In genomic region chr13:7348431-7348830, GRCm38 (mm10) we compare ENCODE assay signal across 32 mouse cellular contexts.
"Had no signal": no experiment of that assay in that cellular context is flagged by ENCODE, and none has a peak within 500 bp of the region (broad histone marks: within the 10 kb centered on the region; RNA-seq: fewer than 3 reads in every experiment).

No protein-coding gene starts in this region.

- H3K4me1 ChIP-seq: limb, embryonic 10.5 days; limb, embryonic 12.5 days; limb, embryonic 13.5 days; limb, embryonic 15.5 days; liver, embryonic 13.5 days; liver, embryonic 15.5 days; lung, embryonic 15.5 days; megakaryocyte, embryonic 14.5 days; midbrain, embryonic 10.5 days; midbrain, embryonic 12.5 days; midbrain, embryonic 13.5 days; midbrain, embryonic 15.5 days; neural tube, embryonic 12.5 days had no signal

- H3K36me3 ChIP-seq: limb, embryonic 10.5 days; limb, embryonic 12.5 days; limb, embryonic 13.5 days; limb, embryonic 15.5 days; liver, embryonic 13.5 days; liver, embryonic 15.5 days; lung, embryonic 15.5 days; midbrain, embryonic 10.5 days; midbrain, embryonic 12.5 days; midbrain, embryonic 13.5 days; midbrain, embryonic 15.5 days; neural tube, embryonic 12.5 days had no signal

- ATAC-seq: liver, postnatal 0 days; lung, postnatal 0 days; midbrain, embryonic 13.5 days; midbrain, embryonic 15.5 days; midbrain, embryonic 16.5 days had no signal

- DNase-seq: left cerebral cortex, postnatal 4 days; liver; liver, embryonic 13.5 days; liver, postnatal 0 days; lung, adult 18-20 months; lung, adult 2 months; lung, embryonic 14.5 days; lung, postnatal 10 days; lung, postnatal 14 days; lung, postnatal 36 days; lung, postnatal 4 days; midbrain, embryonic 14.5 days had no signal

- H3K27me3 ChIP-seq: limb, embryonic 12.5 days; limb, embryonic 13.5 days; limb, embryonic 15.5 days; liver, embryonic 13.5 days; liver, embryonic 15.5 days; lung, embryonic 15.5 days; megakaryocyte, embryonic 14.5 days; midbrain, embryonic 12.5 days; midbrain, embryonic 13.5 days; midbrain, embryonic 15.5 days; neural tube, embryonic 12.5 days had no signal

- H3K27ac ChIP-seq: left cerebral cortex, adult 2 months; limb, embryonic 10.5 days; limb, embryonic 12.5 days; limb, embryonic 13.5 days; limb, embryonic 15.5 days; liver, embryonic 13.5 days; liver, embryonic 14.5 days; liver, embryonic 15.5 days; lung, embryonic 15.5 days; macrophage; midbrain, embryonic 10.5 days; midbrain, embryonic 12.5 days; midbrain, embryonic 13.5 days; midbrain, embryonic 15.5 days; neural tube, embryonic 12.5 days had no signal

- H3K4me2 ChIP-seq: limb, embryonic 12.5 days; limb, embryonic 13.5 days; limb, embryonic 15.5 days; liver, embryonic 11.5 days; liver, embryonic 13.5 days; liver, embryonic 15.5 days; lung, embryonic 14.5 days; lung, embryonic 15.5 days; midbrain, embryonic 11.5 days; midbrain, embryonic 12.5 days; midbrain, embryonic 13.5 days; midbrain, embryonic 15.5 days; neural tube, embryonic 12.5 days had no signal

- H3K9ac ChIP-seq: limb, embryonic 12.5 days; limb, embryonic 13.5 days; limb, embryonic 15.5 days; liver, embryonic 13.5 days; liver, embryonic 14.5 days; liver, embryonic 15.5 days; liver, postnatal 0 days; lung, embryonic 14.5 days; lung, embryonic 15.5 days; midbrain, embryonic 12.5 days; midbrain, embryonic 13.5 days; midbrain, embryonic 15.5 days; neural tube, embryonic 12.5 days had no signal

- H3K4me3 ChIP-seq: left cerebral cortex, adult 2 months; limb, embryonic 10.5 days; limb, embryonic 12.5 days; limb, embryonic 13.5 days; limb, embryonic 15.5 days; liver, embryonic 13.5 days; liver, embryonic 15.5 days; lung, embryonic 15.5 days; megakaryocyte, embryonic 14.5 days; midbrain, embryonic 10.5 days; midbrain, embryonic 12.5 days; midbrain, embryonic 13.5 days; midbrain, embryonic 15.5 days; myocyte; neural tube, embryonic 12.5 days had no signal

- H3K9me3 ChIP-seq: limb, embryonic 10.5 days; limb, embryonic 12.5 days; limb, embryonic 13.5 days; limb, embryonic 15.5 days; liver, embryonic 13.5 days; liver, embryonic 15.5 days; lung, embryonic 15.5 days; megakaryocyte, embryonic 14.5 days; midbrain, embryonic 10.5 days; midbrain, embryonic 12.5 days; midbrain, embryonic 13.5 days; midbrain, embryonic 15.5 days; neural tube, embryonic 12.5 days had no signal
